ENCODE assay signal across 29 mouse cellular contexts in the genomic region with DNA sequence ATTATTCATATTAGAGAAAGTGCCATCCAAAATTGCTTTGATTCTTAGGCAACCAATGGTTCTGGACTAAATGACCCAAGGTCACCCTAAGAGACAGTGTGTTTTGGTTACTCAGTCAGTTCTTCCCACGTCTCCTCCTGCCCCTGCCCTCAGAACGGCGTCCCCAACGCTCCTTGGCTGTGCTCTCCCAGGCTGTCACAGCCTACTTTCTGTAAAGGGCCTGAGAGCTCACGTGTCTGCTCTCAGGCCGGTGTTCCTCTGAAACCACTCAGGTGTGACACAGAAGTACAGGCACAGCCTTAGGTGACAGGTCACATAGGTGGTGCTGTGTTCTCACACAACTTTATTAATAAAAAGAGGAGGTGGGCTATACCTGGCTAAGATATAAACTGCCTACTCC. TPM values are rescaled to one million over a fixed set of nuclear protein-coding genes. Genes with fewer than 3 reads are reported as not detected.
DNase-seq lines count a peak whose midpoint lies in the region; ATAC-seq and TF ChIP-seq lines count a peak whose summit lies in the region.
"Had no signal": no experiment of that assay in that cellular context is flagged by ENCODE, and none has a peak within 500 bp of the region (broad histone marks: within the 10 kb centered on the region; RNA-seq: fewer than 3 reads in every experiment).

No protein-coding gene starts in this region.

- no peaks in the 10 kb centered on the region; the same call in 1 of the 2 replicates for H3K27me3 ChIP-seq in heart, embryonic 10.5 days (ENCODE audit: insufficient read depth, poor library complexity, severe bottlenecking)
- 0 out of 2 replicates have a peak, but pooled peaks cover 2% of the 10 kb centered on the region for H3K27me3 ChIP-seq in heart, embryonic 11.5 days (ENCODE audit: control insufficient read depth, insufficient read depth, low read length)
- no peaks in the 10 kb centered on the region for H3K27me3 ChIP-seq in kidney, embryonic 15.5 days
- no peaks in the 10 kb centered on the region for H3K27me3 ChIP-seq in limb, embryonic 11.5 days (ENCODE audit: control insufficient read depth, insufficient read depth, low read length)
- no peaks in the 10 kb centered on the region for H3K27me3 ChIP-seq in limb, embryonic 10.5 days (ENCODE audit: low read depth, poor library complexity, severe bottlenecking)
- H3K27me3 ChIP-seq in stomach, postnatal 0 days (ENCODE audit: control insufficient read depth, insufficient read depth, low read length), result no peaks in the 10 kb centered on the region
- H3K27me3 ChIP-seq: CH12.LX; embryonic facial prominence, embryonic 12.5 days; embryonic facial prominence, embryonic 15.5 days; hindbrain, embryonic 13.5 days; Patski had no signal

- no peaks in the 10 kb centered on the region for H3K9me3 ChIP-seq in heart, embryonic 10.5 days
- no peaks in the 10 kb centered on the region for H3K9me3 ChIP-seq in heart, embryonic 11.5 days (replicated peaks; ENCODE audit: control insufficient read depth, low read length)
- H3K9me3 ChIP-seq in kidney, embryonic 15.5 days (replicated peaks), result no peaks in the 10 kb centered on the region
- no peaks in the 10 kb centered on the region for H3K9me3 ChIP-seq in limb, embryonic 11.5 days (ENCODE audit: control insufficient read depth, low read length)
- H3K9me3 ChIP-seq in limb, embryonic 10.5 days (replicated peaks), result no peaks in the 10 kb centered on the region
- H3K9me3 ChIP-seq in stomach, postnatal 0 days (ENCODE audit: control insufficient read depth, low read length), result no peaks in the 10 kb centered on the region
- H3K9me3 ChIP-seq: embryonic facial prominence, embryonic 12.5 days; embryonic facial prominence, embryonic 15.5 days; G1E; hindbrain, embryonic 10.5 days; hindbrain, embryonic 13.5 days had no signal

- 79% methylated on average over 6 of the region's 6 CpGs for WGBS in heart, embryonic 10.5 days
- 68% methylated on average over 6 of the region's 6 CpGs for WGBS in heart, embryonic 11.5 days (ENCODE audit: insufficient replicate concordance)
- 55% methylated on average over 6 of the region's 6 CpGs for WGBS in kidney, embryonic 15.5 days
- WGBS in limb, embryonic 11.5 days, result 83% methylated on average over 6 of the region's 6 CpGs
- WGBS in limb, embryonic 10.5 days, result 86% methylated on average over 6 of the region's 6 CpGs
- WGBS in stomach, postnatal 0 days, result 71% methylated on average over 6 of the region's 6 CpGs

- H3K36me3 ChIP-seq in heart, embryonic 10.5 days, result peaks cover 32% of the 10 kb centered on the region
- peaks cover 7% of the 10 kb centered on the region for H3K36me3 ChIP-seq in heart, embryonic 11.5 days (ENCODE audit: control insufficient read depth, insufficient read depth, low read length)
- H3K36me3 ChIP-seq in kidney, embryonic 15.5 days, result peaks cover 43% of the 10 kb centered on the region
- no peaks in the 10 kb centered on the region; the same call in 1 of the 2 replicates for H3K36me3 ChIP-seq in limb, embryonic 11.5 days (ENCODE audit: control insufficient read depth, insufficient read depth, low read length)
- peaks cover 52% of the 10 kb centered on the region for H3K36me3 ChIP-seq in limb, embryonic 10.5 days
- H3K36me3 ChIP-seq in stomach, postnatal 0 days (ENCODE audit: control insufficient read depth, insufficient read depth, low read length), result peaks cover 12% of the 10 kb centered on the region; the same call in 1 of the 2 replicates
- H3K36me3 ChIP-seq: G1E had no signal

- no peak for TF ChIP-seq CTCF in stomach, postnatal 0 days (IDR thresholded peaks at IDR 0.05; ENCODE audit: low read depth)

- no peak for ATAC-seq in heart, embryonic 11.5 days (replicated peaks; ENCODE audit: insufficient number of reproducible peaks, low FRiP score, low TSS enrichment)
- ATAC-seq in kidney, embryonic 15.5 days (replicated peaks; ENCODE audit: low FRiP score), result 0 out of 2 replicates have a peak, but pooled peaks have one; percentile 38
- ATAC-seq in limb, embryonic 11.5 days (ENCODE audit: insufficient number of reproducible peaks, low FRiP score, low TSS enrichment, low read depth), result no peak
- ATAC-seq in stomach, postnatal 0 days (ENCODE audit: low FRiP score, low TSS enrichment), result no peak
- ATAC-seq: forebrain, embryonic 14.5 days; forebrain, postnatal 0 days; hindbrain, embryonic 16.5 days; Patski had no signal

- H3K27ac ChIP-seq in heart, embryonic 10.5 days, result no peak overlapping the region
- H3K27ac ChIP-seq in heart, embryonic 11.5 days (ENCODE audit: low read depth, low read length), result no peak overlapping the region
- no peak overlapping the region for H3K27ac ChIP-seq in kidney, embryonic 15.5 days
- no peak overlapping the region for H3K27ac ChIP-seq in limb, embryonic 11.5 days (replicated peaks; ENCODE audit: low read depth, low read length)
- no peak overlapping the region for H3K27ac ChIP-seq in limb, embryonic 10.5 days
- H3K27ac ChIP-seq in stomach, postnatal 0 days (replicated peaks), result no peak overlapping the region
- H3K27ac ChIP-seq: embryonic facial prominence, embryonic 12.5 days; embryonic facial prominence, embryonic 15.5 days; gastrocnemius, adult 2 months; hindbrain, embryonic 10.5 days; hindbrain, embryonic 13.5 days had no signal

- H3K4me3 ChIP-seq in heart, embryonic 10.5 days, result no peak overlapping the region
- H3K4me3 ChIP-seq in heart, embryonic 11.5 days (ENCODE audit: low read depth, low read length), result no peak overlapping the region
- no peak overlapping the region for H3K4me3 ChIP-seq in kidney, embryonic 15.5 days (replicated peaks)
- H3K4me3 ChIP-seq in limb, embryonic 11.5 days (ENCODE audit: low read depth, low read length), result no peak overlapping the region
- no peak overlapping the region for H3K4me3 ChIP-seq in limb, embryonic 10.5 days
- no peak overlapping the region for H3K4me3 ChIP-seq in stomach, postnatal 0 days (ENCODE audit: low read depth, low read length)
- H3K4me3 ChIP-seq: embryonic facial prominence, embryonic 12.5 days; embryonic facial prominence, embryonic 15.5 days; gastrocnemius, adult 2 months; hindbrain, embryonic 10.5 days; hindbrain, embryonic 13.5 days had no signal

- peaks cover 9% of the 10 kb centered on the region for H3K4me1 ChIP-seq in heart, embryonic 10.5 days
- H3K4me1 ChIP-seq in heart, embryonic 11.5 days (ENCODE audit: control insufficient read depth, insufficient read depth, low read length), result 0 out of 2 replicates have a peak, but pooled peaks cover 2% of the 10 kb centered on the region
- peaks cover 9% of the 10 kb centered on the region; the same call in 1 of the 2 replicates for H3K4me1 ChIP-seq in kidney, embryonic 15.5 days
- no peaks in the 10 kb centered on the region; the same call in 1 of the 2 replicates for H3K4me1 ChIP-seq in limb, embryonic 11.5 days (ENCODE audit: control insufficient read depth, insufficient read depth, low read length)
- H3K4me1 ChIP-seq in limb, embryonic 10.5 days, result peaks cover 8% of the 10 kb centered on the region
- no peaks in the 10 kb centered on the region for H3K4me1 ChIP-seq in stomach, postnatal 0 days (replicated peaks; ENCODE audit: control insufficient read depth, insufficient read depth)

- no peak overlapping the region for H3K9ac ChIP-seq in heart, embryonic 11.5 days (ENCODE audit: low read depth, low read length)
- H3K9ac ChIP-seq in kidney, embryonic 15.5 days, result no peak overlapping the region
- H3K9ac ChIP-seq in limb, embryonic 11.5 days (ENCODE audit: low read length), result no peak overlapping the region
- H3K9ac ChIP-seq in stomach, postnatal 0 days (ENCODE audit: low read length), result no peak overlapping the region
- H3K9ac ChIP-seq: embryonic facial prominence, embryonic 12.5 days; embryonic facial prominence, embryonic 15.5 days; forebrain, postnatal 0 days; hindbrain, embryonic 13.5 days had no signal

- TF ChIP-seq EP300 in stomach, postnatal 0 days (optimal IDR thresholded peaks at IDR 0.05), result no peak

- no peak overlapping the region for H3K4me2 ChIP-seq in heart, embryonic 11.5 days
- H3K4me2 ChIP-seq in kidney, embryonic 15.5 days, result no peak overlapping the region
- no peak overlapping the region for H3K4me2 ChIP-seq in limb, embryonic 11.5 days (ENCODE audit: low read depth, severe bottlenecking)
- no peak overlapping the region for H3K4me2 ChIP-seq in stomach, postnatal 0 days (replicated peaks; ENCODE audit: low read depth)
- H3K4me2 ChIP-seq: embryonic facial prominence, embryonic 12.5 days; embryonic facial prominence, embryonic 15.5 days; hindbrain, embryonic 13.5 days had no signal

- peak; percentile 5 for DNase-seq in heart, embryonic 10.5 days (ENCODE audit: low spot score)
- DNase-seq in kidney, adult 11 months, result no peak
- DNase-seq in limb, embryonic 11.5 days (ENCODE audit: low spot score), result peak; percentile 9
- DNase-seq in limb, embryonic 10.5 days (ENCODE audit: low spot score), result no peak
- DNase-seq in stomach, postnatal 0 days (ENCODE audit: low spot score), result no peak
- DNase-seq: adrenal gland, adult 2 months; adrenal gland, postnatal 14 days; B cell, adult 2 months; cerebellum, adult 11 months; cerebellum, adult 2 months; cerebellum, adult 9-11 months; cerebellum, postnatal 25 days; forebrain, postnatal 0 days; gastrocnemius, adult 2 months; gastrocnemius, postnatal 14 days; heart, adult 18-20 months; heart, postnatal 36 days had no signal

RNA-seq across cellular contexts. Expression of gene Cdkl4, which starts 2.3 kb away (rescaled TPM):
- polyA plus RNA-seq in heart, embryonic 10.5 days (2016; fragmentation: Nextera tagmentation; extraction: Ambion mirVana), result 0.07 and 0.24 TPM in 2 replicates
- 0.11 TPM in 1 of 2 replicates, not detected in the other for polyA plus RNA-seq in heart, embryonic 11.5 days (2014; fragmentation: Nextera tagmentation; extraction: Ambion mirVana)
- polyA plus RNA-seq in kidney, embryonic 15.5 days (2015; fragmentation: Nextera tagmentation; extraction: Ambion mirVana), result 0.81 and 0.82 TPM in 2 replicates
- polyA plus RNA-seq in limb, embryonic 11.5 days (2014; fragmentation: Nextera tagmentation; extraction: Ambion mirVana), result 0.55 and 0.61 TPM in 2 replicates
- polyA plus RNA-seq in limb, embryonic 10.5 days (2016; fragmentation: Nextera tagmentation; extraction: Ambion mirVana), result 0.14 and 0.51 TPM in 2 replicates
- 0.05 and 0.08 TPM in 2 replicates for polyA plus RNA-seq in stomach, postnatal 0 days (2015; fragmentation: Nextera tagmentation; extraction: Ambion mirVana)
- polyA plus RNA-seq: G1E; heart, embryonic 14.5 days had no signal

Comparison
In these comparisons a context has a peak if more than half of its experiments do, and no peak if none do; other contexts are left out.
1. DNase-seq: peak in heart, embryonic 10.5 days (single experiment) and limb, embryonic 11.5 days (single experiment); none in kidney, adult 11 months (single experiment), limb, embryonic 10.5 days (single experiment) and stomach, postnatal 0 days (single experiment).